Mouse (Mus musculus): ENCODE data around the gene Stxbp4. TPM values are rescaled to one million over a fixed set of nuclear protein-coding genes. Genes with fewer than 3 reads are reported as not detected.
A peak's percentile ranks its signal among the peaks of the same experiment; 100 is the strongest.

Gene Stxbp4
- 9.2 and 10.5 TPM in 2 replicates for total RNA-seq (2014; rRNA removed)
- 4.2 and 8.1 TPM in 2 replicates for polyA plus RNA-seq (2015; fragmentation: Nextera tagmentation; extraction: Ambion mirVana)

DNA sequence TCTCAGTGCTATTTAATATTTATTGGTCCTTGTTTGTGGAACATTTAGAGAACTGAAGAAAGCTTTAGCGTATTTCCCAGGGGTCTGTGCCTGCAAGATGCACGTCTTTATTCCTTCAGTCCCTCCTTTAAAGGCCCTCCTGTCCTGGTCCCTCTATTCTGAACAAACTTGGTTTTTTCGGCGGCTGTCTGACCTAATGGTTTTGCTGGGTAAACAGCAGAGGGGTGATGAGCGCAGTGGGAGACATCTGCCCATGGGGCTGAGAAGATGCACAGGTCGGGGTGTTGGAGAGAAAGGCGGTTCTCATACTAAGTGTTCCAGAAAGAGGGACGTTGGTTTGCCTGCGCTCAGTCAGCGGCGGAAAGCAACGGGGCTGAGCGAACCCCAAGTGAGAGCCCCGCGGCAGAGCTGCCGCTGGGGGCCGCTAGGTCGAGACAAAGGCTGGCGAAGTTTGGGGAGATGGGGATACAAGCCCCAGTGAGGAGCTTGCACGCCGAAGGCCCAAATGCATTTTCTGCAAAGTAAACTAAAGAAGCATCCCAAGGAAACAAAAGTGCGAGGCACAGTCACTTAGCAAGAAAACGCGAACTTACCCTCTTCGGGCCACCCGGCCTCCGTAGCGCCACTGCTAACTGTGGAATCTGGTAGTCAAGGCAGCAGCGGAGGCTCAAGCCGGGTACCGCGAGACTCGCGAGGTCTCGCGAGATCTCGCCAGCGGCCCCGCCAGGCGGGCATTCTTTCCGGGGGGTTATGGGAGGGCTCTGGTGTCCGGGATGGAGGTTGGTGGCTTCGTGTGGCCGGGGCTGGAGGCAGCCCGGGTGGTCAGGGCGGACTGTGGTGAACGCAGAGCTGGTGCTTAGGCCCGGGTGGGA, at the start of gene Stxbp4, which contains the start of gene Cox11:
TSS of gene Stxbp4 (minus strand) at position 645 of the 872 bp plus-strand sequence.
TSS of gene Cox11 (plus strand) at position 734 of the 872 bp plus-strand sequence.
- WGBS = 3% methylated on average over 48 of the region's 48 CpGs
- ATAC-seq = peak; percentile 98

DNA sequence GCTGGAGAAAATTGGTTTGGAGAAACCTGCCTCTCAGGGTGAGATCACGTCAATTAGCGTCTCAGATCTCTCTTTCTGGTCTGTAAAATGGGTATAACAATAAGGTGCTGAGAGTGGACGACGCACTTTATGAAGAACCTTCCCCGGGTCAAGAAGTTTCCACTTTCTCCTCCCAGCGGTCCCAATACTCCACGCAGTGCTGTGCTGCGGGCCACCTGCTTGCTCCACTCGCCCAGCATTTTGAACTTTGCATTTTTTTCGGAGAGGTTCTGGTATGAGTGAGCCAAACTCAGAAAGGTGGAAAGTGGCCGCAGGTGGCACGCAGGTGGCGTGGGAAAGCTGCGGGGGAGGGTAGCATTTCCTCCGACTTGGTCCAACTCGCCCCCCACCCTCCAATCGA, 49.2 kb upstream of the Stxbp4 start:
- peak; percentile 5; the same call in 1 of the 2 replicates for ATAC-seq
- 1% methylated on average over 17 of the region's 17 CpGs for WGBS
- TF ChIP-seq CTCF (IDR thresholded peaks at IDR 0.05; ENCODE audit: low read depth) = no peak

More for the DNA sequence above, at the start of gene Stxbp4, which contains the start of gene Cox11:
- Histone ChIP-seq H3K9me3 (ENCODE audit: low read length) (no peaks in the 10 kb centered on the region), H3K4me2 (ENCODE audit: low read depth) (peak within 1 kb of the TSS; percentile 72), H3K4me1 (ENCODE audit: insufficient read depth) (peaks cover 8% of the 10 kb centered on the region; the same call in 1 of the 2 replicates), H3K9ac (peak within 1 kb of the TSS; percentile 99), H3K27me3 (ENCODE audit: insufficient read depth, low read length) (no peaks in the 10 kb centered on the region), H3K36me3 (ENCODE audit: insufficient read depth) (no peaks in the 10 kb centered on the region; the same call in 1 of the 2 replicates), H3K27ac (ENCODE audit: low read depth, low read length) (peak within 1 kb of the TSS; percentile 95), H3K4me3 (ENCODE audit: low read depth, low read length) (peak within 1 kb of the TSS; percentile 93)
- peak; percentile 98 for DNase-seq
- peak; percentile 65 for TF ChIP-seq CTCF (IDR thresholded peaks at IDR 0.05; ENCODE audit: low read depth)

DNA sequence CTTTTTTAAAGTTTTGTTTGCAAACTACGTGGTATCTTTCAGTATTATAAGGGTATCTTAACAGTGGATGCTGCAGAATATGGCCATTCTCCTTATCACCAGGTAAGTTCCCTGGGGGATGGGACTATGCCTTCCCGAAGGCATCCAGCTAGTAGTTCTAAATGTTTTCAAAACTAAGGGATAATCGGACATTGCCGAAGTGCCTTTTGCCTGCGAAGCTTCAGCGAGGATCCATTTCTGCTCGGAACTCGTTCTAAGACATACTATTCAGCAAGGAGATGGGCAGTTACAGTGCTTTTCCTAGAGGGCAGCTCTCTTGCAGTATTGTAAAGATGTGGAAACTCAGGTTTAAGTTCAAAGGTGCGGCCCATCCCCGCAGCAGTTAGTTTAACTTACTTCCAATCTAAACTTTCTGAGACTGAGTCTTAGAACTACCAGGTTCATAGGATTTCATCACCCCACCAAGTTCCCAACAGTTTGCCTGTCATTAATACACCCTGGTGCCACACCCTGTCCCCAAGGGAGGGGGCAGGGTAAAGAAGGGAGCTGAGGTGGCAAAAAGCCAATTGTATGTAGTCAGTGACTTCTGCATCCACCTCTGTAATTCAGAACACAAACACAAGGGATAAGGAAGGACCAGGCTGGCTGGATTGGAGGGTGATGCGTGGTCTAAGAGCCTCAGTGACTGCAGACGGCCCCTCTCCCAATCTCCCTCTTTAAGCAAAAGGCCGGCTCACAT, 48.6 kb upstream of the Stxbp4 start:
- Histone ChIP-seq H3K27ac (ENCODE audit: low read depth, low read length) (no peak overlapping the region), H3K4me2 (ENCODE audit: low read depth) (peak overlapping the region; percentile 87), H3K9me3 (ENCODE audit: low read length) (no peaks in the 10 kb centered on the region), H3K4me3 (ENCODE audit: low read depth, low read length) (peak overlapping the region; percentile 62), H3K36me3 (ENCODE audit: insufficient read depth) (no peaks in the 10 kb centered on the region), H3K27me3 (ENCODE audit: insufficient read depth, low read length) (0 out of 2 replicates have a peak, but pooled peaks cover 5% of the 10 kb centered on the region), H3K9ac (0 out of 2 replicates have a peak overlapping the region, but pooled peaks have one; percentile 58), H3K4me1 (ENCODE audit: insufficient read depth) (peaks cover 6% of the 10 kb centered on the region; the same call in 1 of the 2 replicates)
- DNase-seq = no peak
- no peak for ATAC-seq
- 72% methylated on average over 13 of the region's 13 CpGs for WGBS
- TF ChIP-seq CTCF (IDR thresholded peaks at IDR 0.05; ENCODE audit: low read depth) = no peak

More for the DNA sequence above, 49.2 kb upstream of the Stxbp4 start:
- Histone ChIP-seq H3K36me3 (ENCODE audit: insufficient read depth) (no peaks in the 10 kb centered on the region), H3K4me1 (ENCODE audit: insufficient read depth) (peaks cover 6% of the 10 kb centered on the region; the same call in 1 of the 2 replicates), H3K4me2 (ENCODE audit: low read depth) (peak overlapping the region; percentile 87), H3K9me3 (ENCODE audit: low read length) (no peaks in the 10 kb centered on the region), H3K27ac (ENCODE audit: low read depth, low read length) (no peak overlapping the region), H3K27me3 (ENCODE audit: insufficient read depth, low read length) (0 out of 2 replicates have a peak, but pooled peaks cover 5% of the 10 kb centered on the region), H3K9ac (peak overlapping the region; percentile 58), H3K4me3 (ENCODE audit: low read depth, low read length) (peak overlapping the region; percentile 62)
- DNase-seq = no peak

DNA sequence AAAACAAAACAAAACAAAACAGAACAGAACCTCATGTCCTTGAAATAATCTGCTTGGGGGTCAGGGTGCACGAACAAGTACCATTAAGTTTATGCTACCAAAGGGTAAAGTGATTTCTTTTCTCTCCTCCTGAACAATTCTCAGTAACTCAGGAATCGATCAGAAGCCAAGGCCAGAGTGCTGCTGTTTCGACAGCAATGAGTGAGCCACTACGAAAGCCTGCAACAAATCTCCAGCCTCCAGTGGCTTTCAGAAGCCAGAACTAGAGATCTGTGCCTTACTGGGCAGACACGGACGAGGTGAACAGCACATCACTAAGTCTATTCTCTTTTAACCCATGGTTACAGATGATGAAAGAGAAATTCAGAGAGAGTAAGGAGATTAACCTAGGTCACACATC, 47.3 kb upstream of the Stxbp4 start:
- ATAC-seq = no peak

DNA sequence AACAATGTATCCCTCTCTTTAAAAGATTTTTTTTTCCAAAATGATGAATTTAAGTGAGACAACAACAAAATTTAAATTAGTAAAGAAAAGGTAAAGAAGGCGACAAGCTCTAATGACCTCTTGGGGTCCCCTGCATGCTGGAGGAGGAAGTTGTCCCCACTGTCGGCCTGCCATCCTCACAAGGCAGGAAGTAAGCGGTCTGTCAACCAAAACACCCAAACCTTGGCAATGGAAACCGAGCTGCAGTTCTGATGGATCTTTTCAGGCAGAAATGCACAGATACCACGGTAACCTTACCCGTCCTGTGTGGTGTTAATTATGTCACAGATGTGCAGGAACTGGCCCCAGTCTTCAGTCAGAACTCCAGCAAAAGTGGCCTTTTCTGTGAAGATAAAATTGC, 46.9 kb upstream of the Stxbp4 start:
- Histone ChIP-seq H3K36me3 (ENCODE audit: insufficient read depth) (no peaks in the 10 kb centered on the region), H3K9me3 (ENCODE audit: low read length) (no peaks in the 10 kb centered on the region), H3K27ac (ENCODE audit: low read depth, low read length) (no peak overlapping the region), H3K4me1 (ENCODE audit: insufficient read depth) (peaks cover 6% of the 10 kb centered on the region; the same call in 1 of the 2 replicates), H3K4me2 (ENCODE audit: low read depth) (no peak overlapping the region), H3K9ac (no peak overlapping the region), H3K4me3 (ENCODE audit: low read depth, low read length) (no peak overlapping the region), H3K27me3 (ENCODE audit: insufficient read depth, low read length) (0 out of 2 replicates have a peak, but pooled peaks cover 5% of the 10 kb centered on the region)
- ATAC-seq (no peak), DNase-seq (no peak)
- TF ChIP-seq CTCF (IDR thresholded peaks at IDR 0.05; ENCODE audit: low read depth) = no peak
- WGBS = 71% methylated on average over 6 of the region's 6 CpGs

More for the DNA sequence above, 47.3 kb upstream of the Stxbp4 start:
- Histone ChIP-seq H3K4me1 (ENCODE audit: insufficient read depth) (peaks cover 6% of the 10 kb centered on the region; the same call in 1 of the 2 replicates), H3K27me3 (ENCODE audit: insufficient read depth, low read length) (0 out of 2 replicates have a peak, but pooled peaks cover 5% of the 10 kb centered on the region), H3K36me3 (ENCODE audit: insufficient read depth) (no peaks in the 10 kb centered on the region), H3K9me3 (ENCODE audit: low read length) (no peaks in the 10 kb centered on the region), H3K27ac (ENCODE audit: low read depth, low read length) (no peak overlapping the region), H3K4me2 (ENCODE audit: low read depth) (no peak overlapping the region), H3K9ac (no peak overlapping the region), H3K4me3 (ENCODE audit: low read depth, low read length) (no peak overlapping the region)
- TF ChIP-seq CTCF (IDR thresholded peaks at IDR 0.05; ENCODE audit: low read depth) = no peak
- DNase-seq = no peak
- 69% methylated on average over 6 of the region's 6 CpGs for WGBS

DNA sequence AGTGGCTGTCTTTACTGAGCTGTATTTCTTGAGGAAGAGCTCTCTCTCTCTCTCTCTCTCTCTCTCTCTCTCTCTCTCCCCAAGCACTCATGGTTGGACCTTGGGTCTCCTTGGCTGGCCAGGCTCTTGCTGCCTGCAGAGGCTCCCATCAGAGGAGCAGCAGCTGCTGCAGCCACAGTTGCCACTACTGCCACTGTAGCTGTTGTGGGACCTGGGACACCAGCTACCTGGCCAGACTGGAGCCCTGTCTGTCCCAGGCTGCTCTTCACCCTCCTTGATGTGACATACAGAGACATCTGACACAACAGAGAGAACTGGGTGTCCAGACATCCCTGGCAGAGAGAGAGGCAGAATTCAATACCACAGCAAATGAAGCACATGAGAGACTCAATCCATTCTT, 43.3 kb upstream of the Stxbp4 start:
- Histone ChIP-seq H3K27me3 (ENCODE audit: insufficient read depth, low read length) (no peaks in the 10 kb centered on the region), H3K27ac (ENCODE audit: low read depth, low read length) (no peak overlapping the region)
- no peak for ATAC-seq

More for the DNA sequence above, 43.3 kb upstream of the Stxbp4 start:
- Histone ChIP-seq H3K9ac (no peak overlapping the region), H3K36me3 (ENCODE audit: insufficient read depth) (no peaks in the 10 kb centered on the region), H3K9me3 (ENCODE audit: low read length) (no peaks in the 10 kb centered on the region), H3K4me3 (ENCODE audit: low read depth, low read length) (no peak overlapping the region), H3K4me2 (ENCODE audit: low read depth) (no peak overlapping the region), H3K4me1 (ENCODE audit: insufficient read depth) (no peaks in the 10 kb centered on the region)
- no peak for DNase-seq
- TF ChIP-seq CTCF (IDR thresholded peaks at IDR 0.05; ENCODE audit: low read depth) = no peak

Measured in forebrain, postnatal 0 days (tissue).